8 mouse cellular contexts compared by ENCODE assay signal in genomic region chr7:73616015-73616414, GRCm38 (mm10).
DNase-seq lines count a peak whose midpoint lies in the region; ATAC-seq and TF ChIP-seq lines count a peak whose summit lies in the region.

No protein-coding gene starts in this region.

- no peak for TF ChIP-seq CTCF in liver, postnatal 0 days (IDR thresholded peaks at IDR 0.05; ENCODE audit: low read depth)

- WGBS in heart, embryonic 14.5 days = 49% methylated on average over 11 of the region's 11 CpGs
- WGBS in forebrain, embryonic 15.5 days = 15% methylated on average over 11 of the region's 11 CpGs
- 69% methylated on average over 11 of the region's 11 CpGs for WGBS in liver, postnatal 0 days (ENCODE audit: insufficient replicate concordance)

- H3K9ac ChIP-seq in heart, embryonic 14.5 days (ENCODE audit: low read length) = peak overlapping the region; percentile 86
- peak overlapping the region; percentile 78 for H3K9ac ChIP-seq in ES-E14 (ENCODE audit: insufficient read depth, low read depth, low read length, poor library complexity, severe bottlenecking)
- H3K9ac ChIP-seq in forebrain, embryonic 15.5 days (replicated peaks) = peak overlapping the region; percentile 83
- H3K9ac ChIP-seq in liver, postnatal 0 days (replicated peaks) = no peak overlapping the region

- H3K27ac ChIP-seq in heart, embryonic 14.5 days (replicated peaks in 1 of 2; ENCODE audit: control insufficient read depth in 1 of 2, insufficient read depth in 1 of 2, low read depth in 2 of 2, low read length in 2 of 2) = peak overlapping the region; percentile 57 to 100
- H3K27ac ChIP-seq in ES-E14 (ENCODE audit: insufficient read depth, low read depth, low read length, poor library complexity, severe bottlenecking) = peak overlapping the region; percentile 99
- H3K27ac ChIP-seq in forebrain, embryonic 15.5 days (replicated peaks) = peak overlapping the region; percentile 100
- H3K27ac ChIP-seq in liver, postnatal 0 days (ENCODE audit: low read depth) = peak overlapping the region; percentile 11; the same call in 1 of the 2 replicates

- peak overlapping the region; percentile 74 for H3K4me2 ChIP-seq in heart, embryonic 14.5 days (ENCODE audit: low read length)
- peak overlapping the region; percentile 81 for H3K4me2 ChIP-seq in forebrain, embryonic 15.5 days (replicated peaks)
- H3K4me2 ChIP-seq in liver, postnatal 0 days (ENCODE audit: low read depth, low read length) = no peak overlapping the region

- no peak for TF ChIP-seq EP300 in liver, postnatal 0 days (IDR thresholded peaks at IDR 0.05; ENCODE audit: low read depth)

- peak overlapping the region in 1 of 2 experiments; percentile 64; a peak in 2 of 4 replicates for H3K4me3 ChIP-seq in heart, embryonic 14.5 days (ENCODE audit: control insufficient read depth in 1 of 2, insufficient read depth in 1 of 2, low read depth in 1 of 2, low read length in 2 of 2)
- no peak overlapping the region; a peak in 1 of 4 replicates for H3K4me3 ChIP-seq in ES-E14 (ENCODE audit: insufficient read depth in 1 of 2, low read depth in 1 of 2, low read length in 2 of 2, poor library complexity in 1 of 2, severe bottlenecking in 1 of 2)
- 0 out of 2 replicates have a peak overlapping the region, but pooled peaks have one; percentile 7 for H3K4me3 ChIP-seq in forebrain, embryonic 15.5 days
- H3K4me3 ChIP-seq in liver, postnatal 0 days (ENCODE audit: low read depth, low read length) = no peak overlapping the region

- DNase-seq in heart, adult 9 months (ENCODE audit: low spot score in 2 of 2) = no peak
- DNase-seq in ES-E14 (ENCODE audit: low read depth, low spot score) = no peak
- DNase-seq in liver, postnatal 0 days = no peak
- no peak for DNase-seq in spleen, postnatal 36 days (ENCODE audit: low spot score in 2 of 2)
- DNase-seq in gastrocnemius, postnatal 36 days = no peak
- DNase-seq in left cerebral cortex, adult 18-20 months (ENCODE audit: low spot score in 2 of 2) = no peak

- no peaks in the 10 kb centered on the region for H3K36me3 ChIP-seq in heart, embryonic 14.5 days (ENCODE audit: control insufficient read depth, insufficient read depth, low read length)
- H3K36me3 ChIP-seq in ES-E14 (ENCODE audit: control insufficient read depth, insufficient read depth, low read length, poor library complexity, severe bottlenecking) = no peaks in the 10 kb centered on the region
- no peaks in the 10 kb centered on the region for H3K36me3 ChIP-seq in forebrain, embryonic 15.5 days
- no peaks in the 10 kb centered on the region for H3K36me3 ChIP-seq in liver, postnatal 0 days (replicated peaks; ENCODE audit: insufficient read depth, low read length)

- ATAC-seq in heart, embryonic 14.5 days (ENCODE audit: insufficient number of reproducible peaks, insufficient read depth, low FRiP score, low read depth) = no peak
- no peak for ATAC-seq in forebrain, embryonic 15.5 days (replicated peaks)
- no peak for ATAC-seq in liver, postnatal 0 days

- H3K9me3 ChIP-seq in heart, embryonic 14.5 days (ENCODE audit: control insufficient read depth, low read length) = no peaks in the 10 kb centered on the region
- no peaks in the 10 kb centered on the region for H3K9me3 ChIP-seq in ES-E14 (ENCODE audit: control insufficient read depth, insufficient read depth, low read depth, low read length)
- no peaks in the 10 kb centered on the region for H3K9me3 ChIP-seq in forebrain, embryonic 15.5 days
- H3K9me3 ChIP-seq in liver, postnatal 0 days (ENCODE audit: low read length) = no peaks in the 10 kb centered on the region

- intact Hi-C loops in gastrocnemius, postnatal 36 days (cut with DNase I) = no loop called here

- no peaks in the 10 kb centered on the region for H3K27me3 ChIP-seq in heart, embryonic 14.5 days (ENCODE audit: control insufficient read depth, insufficient read depth, low read length)
- H3K27me3 ChIP-seq in forebrain, embryonic 15.5 days = no peaks in the 10 kb centered on the region
- no peaks in the 10 kb centered on the region for H3K27me3 ChIP-seq in liver, postnatal 0 days (ENCODE audit: insufficient read depth, low read length)

- peaks cover 6 to 19% of the 10 kb centered on the region in 2 experiments for H3K4me1 ChIP-seq in heart, embryonic 14.5 days (ENCODE audit: control insufficient read depth in 2 of 2, insufficient read depth in 2 of 2, low read length in 2 of 2)
- peaks cover 6 to 16% of the 10 kb centered on the region in 2 experiments; a peak in 3 of 4 replicates for H3K4me1 ChIP-seq in ES-E14 (ENCODE audit: control insufficient read depth in 2 of 2, insufficient read depth in 2 of 2, low read length in 2 of 2, poor library complexity in 1 of 2)
- H3K4me1 ChIP-seq in forebrain, embryonic 15.5 days = peaks cover 50% of the 10 kb centered on the region
- peaks cover 13% of the 10 kb centered on the region for H3K4me1 ChIP-seq in liver, postnatal 0 days (ENCODE audit: insufficient read depth)

- in situ Hi-C loops in ES-E14 (cut with MboI; ENCODE audit: low sequenced_read_pairs in 2 of 2, unreplicated experiment in 2 of 2) = no loop called here

TF ChIP-seq in ES-E14, 5 proteins besides CTCF, POLR2A, EP300 and RAD21:
- no peak for TF ChIP-seq MAFK (IDR thresholded peaks at IDR 0.05; ENCODE audit: insufficient read depth, low read depth, low read length)

Comparison
In these comparisons a context has a peak if more than half of its experiments do, and no peak if none do; other contexts are left out.
1. H3K27ac ChIP-seq: peak in every context shown above with its lines; median percentile 100 in forebrain, embryonic 15.5 days; 99 in ES-E14; 78 in heart, embryonic 14.5 days; 11 in liver, postnatal 0 days.